Mouse (Mus musculus): Measurements from ENCODE around the gene Ndufaf8.

Ndufaf8 gene

GRCm38 (mm10) chr11:120134148-120134547 is 35.4 kb downstream of the Ndufaf8 start:
- DNase-seq (ENCODE audit: low read depth in 2 of 2, low spot score in 2 of 2): no peak

- no peak for DNase-seq (ENCODE audit: low read depth in 2 of 2, low spot score in 2 of 2)
These were observed 36.3 kb downstream of the Ndufaf8 start for GRCm38 (mm10) chr11:120134847-120135530.

GRCm38 (mm10) chr11:120136195-120136594 is 37.5 kb downstream of the Ndufaf8 start:
- DNase-seq (ENCODE audit: low read depth in 2 of 2, low spot score in 2 of 2): no peak

- no peak for DNase-seq (ENCODE audit: low read depth in 2 of 2, low spot score in 2 of 2)
These were observed 38.3 kb downstream of the Ndufaf8 start for GRCm38 (mm10) chr11:120136796-120137624.

- no peak for DNase-seq (ENCODE audit: low read depth in 2 of 2, low spot score in 2 of 2)
These were observed 38.9 kb downstream of the Ndufaf8 start for GRCm38 (mm10) chr11:120137625-120138004.

- no peak for DNase-seq (ENCODE audit: low read depth in 2 of 2, low spot score in 2 of 2)
These were observed 40.6 kb downstream of the Ndufaf8 start for GRCm38 (mm10) chr11:120139309-120139731.

- DNase-seq (ENCODE audit: low read depth in 2 of 2, low spot score in 2 of 2): no peak
These were observed 41.5 kb downstream of the Ndufaf8 start for GRCm38 (mm10) chr11:120140255-120140654.

- DNase-seq (ENCODE audit: low read depth in 2 of 2, low spot score in 2 of 2): no peak
These were observed 43.9 kb downstream of the Ndufaf8 start for GRCm38 (mm10) chr11:120142601-120143051.

GRCm38 (mm10) chr11:120143708-120144497 is 45.2 kb downstream of the Ndufaf8 start:
- no peak for DNase-seq (ENCODE audit: low read depth in 2 of 2, low spot score in 2 of 2)

- DNase-seq (ENCODE audit: low read depth in 2 of 2, low spot score in 2 of 2): no peak
These were observed 49.6 kb downstream of the Ndufaf8 start for GRCm38 (mm10) chr11:120148201-120148855.

GRCm38 (mm10) chr11:120149510-120150200 is 50.9 kb downstream of the Ndufaf8 start:
- no peak for DNase-seq (ENCODE audit: low read depth in 2 of 2, low spot score in 2 of 2)

All from CD8-positive naive resting alpha-beta T cell, adult 2 months (primary cell).